Mouse (Mus musculus): ENCODE measurements at regions not wholly inside any gene's neighbourhood (a gene's known extent, or its start where the extent isn't known, plus 50 kb on each side); places are given as distances from the start of the nearest gene placed in this dataset.

- in situ Hi-C loops (cut with MboI, MseI) = no loop called here
Observed at GRCm38 (mm10) chr11:64916783-64917182, 62.1 kb upstream of the Elac2 start.

- in situ Hi-C loops (cut with MboI, MseI) = no loop called here
Observed at GRCm38 (mm10) chr11:64917301-64917700, 61.5 kb upstream of the Elac2 start.

- in situ Hi-C loops (cut with MboI, MseI) = no loop called here
Observed at GRCm38 (mm10) chr11:64924989-64925388, 53.8 kb upstream of the Elac2 start.

- in situ Hi-C loops (cut with MboI, MseI) = no loop called here
Observed at GRCm38 (mm10) chr11:64925970-64926369, 52.9 kb upstream of the Elac2 start.

Data from regulatory T cell (primary cell).